14 mouse cellular contexts compared by ENCODE assay signal in genomic region chr15:67048148-67048547, GRCm38 (mm10).
DNase-seq lines count a peak whose midpoint lies in the region; ATAC-seq and TF ChIP-seq lines count a peak whose summit lies in the region.
"Had no signal": no experiment of that assay in that cellular context is flagged by ENCODE, and none has a peak within 500 bp of the region (broad histone marks: within the 10 kb centered on the region; RNA-seq: fewer than 3 reads in every experiment).

No protein-coding gene starts in this region.

- no peaks in the 10 kb centered on the region for H3K9me3 ChIP-seq in liver, embryonic 14.5 days (ENCODE audit: control insufficient read depth, low read length)
- H3K9me3 ChIP-seq in liver, embryonic 11.5 days (ENCODE audit: control insufficient read depth, low read length), result no peaks in the 10 kb centered on the region
- H3K9me3 ChIP-seq: forebrain, embryonic 12.5 days; hindbrain, embryonic 15.5 days; midbrain, embryonic 12.5 days had no signal

- DNase-seq in liver, embryonic 14.5 days (ENCODE audit: low read depth in 3 of 3, low spot score in 3 of 3), result no peak
- DNase-seq in liver, embryonic 11.5 days (ENCODE audit: low spot score), result no peak
- peak; percentile 58 for DNase-seq in lung, postnatal 36 days
- peak; percentile 62 for DNase-seq in yolk sac, embryonic 10.5 days (ENCODE audit: low spot score)
- no peak for DNase-seq in kidney, postnatal 4 days
- no peak for DNase-seq in left cerebral cortex, postnatal 4 days
- DNase-seq: cerebellum, adult 2 months; heart, postnatal 14 days; right cerebral cortex, adult 18-20 months; thymus, postnatal 14 days had no signal

- peak; percentile 31; the same call in 1 of the 2 replicates for ATAC-seq in liver, embryonic 14.5 days (ENCODE audit: insufficient read depth)
- no peak for ATAC-seq in liver, embryonic 11.5 days (replicated peaks; ENCODE audit: low FRiP score)
- ATAC-seq in granulocyte monocyte progenitor cell, adult 5-6 weeks (replicated peaks; ENCODE audit: poor library complexity, severe bottlenecking), result peak; percentile 84

- H3K9ac ChIP-seq in liver, embryonic 14.5 days (replicated peaks), result no peak overlapping the region
- H3K9ac ChIP-seq in liver, embryonic 11.5 days (ENCODE audit: low read depth, low read length), result no peak overlapping the region
- H3K9ac ChIP-seq: forebrain, embryonic 12.5 days; hindbrain, embryonic 15.5 days; midbrain, embryonic 12.5 days had no signal

- no peak overlapping the region for H3K4me2 ChIP-seq in liver, embryonic 14.5 days (ENCODE audit: low read depth)
- H3K4me2 ChIP-seq in liver, embryonic 11.5 days, result no peak overlapping the region
- H3K4me2 ChIP-seq: forebrain, embryonic 12.5 days; hindbrain, embryonic 15.5 days; midbrain, embryonic 12.5 days had no signal

- H3K4me3 ChIP-seq in liver, embryonic 14.5 days (ENCODE audit: insufficient read depth in 1 of 2, low read depth in 2 of 2, low read length in 2 of 2), result no peak overlapping the region
- H3K4me3 ChIP-seq in liver, embryonic 11.5 days (ENCODE audit: low read depth, low read length), result no peak overlapping the region
- H3K4me3 ChIP-seq: forebrain, embryonic 12.5 days; hindbrain, embryonic 15.5 days; midbrain, embryonic 12.5 days had no signal

- H3K27me3 ChIP-seq in liver, embryonic 14.5 days (ENCODE audit: control insufficient read depth, insufficient read depth, low read length), result no peaks in the 10 kb centered on the region
- no peaks in the 10 kb centered on the region for H3K27me3 ChIP-seq in liver, embryonic 11.5 days (replicated peaks; ENCODE audit: control insufficient read depth, insufficient read depth, low read length)
- H3K27me3 ChIP-seq: forebrain, embryonic 12.5 days; hindbrain, embryonic 15.5 days; midbrain, embryonic 12.5 days had no signal

- peaks cover 0 to 21% of the 10 kb centered on the region in 2 experiments; a peak in 2 of 4 replicates for H3K4me1 ChIP-seq in liver, embryonic 14.5 days (replicated peaks; ENCODE audit: control insufficient read depth in 2 of 2, insufficient read depth in 2 of 2, low read length in 1 of 2)
- H3K4me1 ChIP-seq in liver, embryonic 11.5 days (replicated peaks; ENCODE audit: control insufficient read depth, insufficient read depth, low read length), result no peaks in the 10 kb centered on the region; the same call in none of the 2 replicates
- H3K4me1 ChIP-seq: forebrain, embryonic 12.5 days; hindbrain, embryonic 15.5 days; midbrain, embryonic 12.5 days had no signal

- intact Hi-C loops in left cerebral cortex, postnatal 4 days (cut with DNase I), result no loop called here

- no peak for TF ChIP-seq EP300 in liver, embryonic 14.5 days (IDR thresholded peaks at IDR 0.05; ENCODE audit: low read depth)

- WGBS in liver, embryonic 14.5 days (ENCODE audit: insufficient replicate concordance), result 70% methylated on average over 5 of the region's 5 CpGs
- 83% methylated on average over 5 of the region's 5 CpGs for WGBS in liver, embryonic 11.5 days

- H3K27ac ChIP-seq in liver, embryonic 14.5 days, result no peak overlapping the region
- H3K27ac ChIP-seq in liver, embryonic 11.5 days (ENCODE audit: low read depth, low read length), result no peak overlapping the region
- H3K27ac ChIP-seq: forebrain, embryonic 12.5 days; hindbrain, embryonic 15.5 days; midbrain, embryonic 12.5 days had no signal

- no peaks in the 10 kb centered on the region for H3K36me3 ChIP-seq in liver, embryonic 14.5 days (replicated peaks; ENCODE audit: control insufficient read depth, insufficient read depth, low read depth)
- no peaks in the 10 kb centered on the region for H3K36me3 ChIP-seq in liver, embryonic 11.5 days (ENCODE audit: control insufficient read depth, insufficient read depth, low read length)
- H3K36me3 ChIP-seq: forebrain, embryonic 12.5 days; hindbrain, embryonic 15.5 days; midbrain, embryonic 12.5 days had no signal

- no peak for TF ChIP-seq CTCF in liver, embryonic 14.5 days (IDR thresholded peaks at IDR 0.05; ENCODE audit: low read depth)

Comparison
In these comparisons a context has a peak if more than half of its experiments do, and no peak if none do; other contexts are left out.
1. DNase-seq: peak in lung, postnatal 36 days (single experiment) and yolk sac, embryonic 10.5 days (single experiment); none in liver, embryonic 14.5 days (0 of 3), liver, embryonic 11.5 days (single experiment), kidney, postnatal 4 days (0 of 2) and left cerebral cortex, postnatal 4 days (single experiment).